Mouse (Mus musculus): ENCODE results near the gene Dnm3.

- no peak for TF ChIP-seq CTCF (IDR thresholded peaks at IDR 0.05; ENCODE audit: low read depth, low read length)
- no peak for TF ChIP-seq POLR2A (IDR thresholded peaks at IDR 0.05; ENCODE audit: insufficient read depth, low read length)
Measured at GRCm38 (mm10) chr1:162444805-162445204, 33.0 kb downstream of the Dnm3 start.
